Mouse (Mus musculus) embryo, embryonic 11 days (tissue): Measurements from ENCODE around the gene Dyrk1a.
"Not testable (repeated sequence)": the region's sequence is repeated elsewhere in the genome, so short reads cannot be mapped to it uniquely, and the experiment has no call there.

Experiments
- DNase-seq: peaks from one replicate; pipeline ENCODE4 v3.0.0-alpha.2; 2015

The Dyrk1a gene

DNA sequence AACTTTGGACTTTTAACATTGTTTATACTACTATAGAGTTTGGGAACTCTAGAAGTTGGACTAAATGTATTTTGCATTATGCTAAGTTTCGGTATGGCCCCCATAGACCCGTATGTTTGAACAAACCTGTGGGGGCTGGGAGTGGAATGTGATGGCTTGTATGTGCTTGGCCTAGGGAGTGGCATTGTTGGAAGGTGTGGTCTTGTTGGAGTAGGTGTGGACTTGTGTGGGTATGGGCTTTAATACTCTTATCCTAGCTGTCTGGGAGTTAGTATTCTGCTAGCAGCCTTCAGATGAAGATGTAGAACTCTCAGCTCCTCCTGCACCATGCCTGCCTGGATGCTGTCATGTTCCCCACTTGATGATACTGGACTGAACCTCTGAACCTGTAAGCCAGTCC lies 72.0 kb downstream of the Dyrk1a start:
- no peak for DNase-seq

DNA sequence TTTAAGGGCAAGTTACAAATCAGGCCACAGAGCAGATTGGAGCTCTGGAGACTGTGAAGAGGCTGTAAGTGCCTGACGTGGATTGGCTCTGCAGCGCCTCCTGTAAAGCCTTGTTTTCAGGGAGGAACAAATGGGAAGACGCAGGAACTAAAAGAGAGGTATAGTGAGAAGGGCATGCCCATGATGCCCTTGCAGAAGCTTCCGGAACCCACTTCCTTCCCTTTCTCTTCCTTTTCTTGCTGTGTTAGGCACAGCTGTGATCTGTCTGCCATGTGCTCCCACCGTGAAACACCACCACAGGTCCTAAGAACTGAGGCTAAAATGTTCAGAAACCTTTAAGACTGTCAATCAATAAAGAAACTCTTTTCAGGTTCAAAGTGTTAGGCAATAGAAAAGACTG lies 77.3 kb downstream of the Dyrk1a start:
- no peak for DNase-seq

DNA sequence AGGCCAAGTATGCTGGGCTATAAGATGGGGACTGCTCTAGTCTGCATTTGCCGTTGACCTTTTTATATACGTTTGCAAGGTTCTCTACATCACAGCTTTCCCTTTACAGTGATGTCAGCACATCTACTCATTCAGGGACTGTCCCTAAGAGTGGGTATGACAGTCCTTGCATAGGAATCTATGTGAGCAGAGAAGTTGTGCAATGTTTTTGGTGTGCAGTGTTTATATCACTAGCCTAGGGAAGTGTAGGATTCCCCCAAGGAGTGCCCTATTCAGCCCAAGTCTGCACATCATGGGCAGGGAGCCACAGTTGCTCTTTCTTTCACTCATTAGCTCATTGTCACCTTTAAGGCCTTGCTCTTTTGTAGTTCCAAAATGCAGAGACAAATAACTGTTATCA lies 78.1 kb downstream of the Dyrk1a start:
- DNase-seq = no peak

DNA sequence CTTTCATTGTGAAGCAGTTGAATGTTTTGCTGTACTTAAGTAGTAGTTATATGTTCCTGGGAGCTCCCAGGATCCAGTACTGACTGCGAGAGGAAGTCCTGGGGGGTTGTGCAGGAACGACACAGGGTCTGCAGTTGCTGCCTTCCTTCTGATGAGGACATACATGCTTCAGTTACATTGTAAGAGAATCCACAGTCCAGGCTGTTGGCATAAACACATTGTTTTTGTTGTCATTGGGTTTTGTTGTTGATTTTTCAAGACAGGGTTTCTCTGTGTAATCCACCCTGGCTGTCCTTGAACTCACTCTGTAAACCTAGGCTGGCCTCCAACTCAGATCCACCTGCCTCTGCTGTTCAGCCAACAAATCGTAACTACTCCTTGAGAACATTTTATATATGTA lies 80.1 kb downstream of the Dyrk1a start:
- DNase-seq = no peak

DNA sequence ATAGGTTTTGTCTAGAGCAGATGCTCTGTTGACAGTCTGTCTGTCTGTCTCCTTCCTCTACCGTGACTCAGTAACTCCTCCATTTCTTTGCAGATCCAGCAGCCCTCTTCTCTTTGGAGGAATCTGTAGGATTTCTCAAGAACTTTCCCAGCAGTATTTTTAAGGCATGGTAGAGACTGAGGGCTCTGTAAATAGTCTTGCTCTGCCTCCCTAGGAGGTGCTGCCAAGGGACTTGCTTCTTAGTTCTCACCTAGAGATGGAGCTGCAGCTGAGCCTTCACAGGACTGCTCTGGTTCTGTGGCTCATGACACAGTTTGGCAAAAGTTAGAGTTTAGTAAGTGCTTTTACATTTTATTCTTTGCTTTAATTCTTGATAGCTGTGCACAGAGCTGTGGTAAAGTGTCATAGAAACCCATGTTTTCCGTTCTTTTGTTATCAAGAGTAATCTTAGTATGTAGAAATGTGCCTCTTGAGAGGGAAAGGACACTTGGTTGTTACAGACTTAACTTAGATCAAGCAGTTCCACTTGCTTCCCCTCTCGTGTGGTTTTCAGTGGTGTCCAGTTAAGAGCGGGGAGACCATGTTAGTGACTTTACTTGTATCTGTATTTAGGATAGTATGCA lies 82.4 kb downstream of the Dyrk1a start:
- no peak for DNase-seq

DNA sequence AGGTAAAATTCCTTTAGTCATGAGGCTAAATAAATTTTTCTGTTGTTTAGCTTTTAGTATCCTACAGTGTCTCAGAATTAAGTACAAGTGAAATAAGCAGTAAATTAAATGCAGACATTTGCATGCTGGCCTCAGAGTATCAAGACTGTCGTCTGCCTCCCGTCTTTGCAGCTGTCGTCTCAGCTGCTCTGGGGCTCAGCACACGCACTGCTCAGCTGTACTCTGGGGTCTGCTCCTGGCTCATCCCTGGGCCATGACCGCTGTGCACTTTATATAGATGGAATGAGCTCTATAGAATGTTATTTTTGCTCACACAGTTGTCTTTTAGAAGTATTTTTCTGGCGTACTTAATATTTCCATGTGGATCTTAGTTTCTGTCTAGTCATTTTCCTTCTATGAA lies 85.3 kb downstream of the Dyrk1a start:
- no peak for DNase-seq

DNA sequence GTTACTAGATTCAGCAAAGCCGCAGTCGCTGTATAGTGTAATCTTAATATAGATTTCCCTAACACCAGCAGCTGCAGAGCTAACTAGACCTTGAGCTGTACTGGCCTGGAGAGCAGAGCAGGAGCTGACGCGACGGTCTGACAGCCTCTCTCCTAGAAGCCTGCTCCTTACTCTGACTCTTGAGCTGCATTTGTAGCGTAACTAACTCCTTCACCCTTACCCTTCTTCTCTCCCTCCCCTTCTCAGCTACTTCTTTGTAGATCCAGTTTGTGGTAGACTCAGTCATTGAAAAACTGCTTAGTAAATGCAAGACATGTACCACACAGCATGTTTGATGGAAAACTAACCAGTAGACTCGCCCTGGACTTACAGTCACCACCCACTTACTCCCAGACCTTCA lies 87.1 kb downstream of the Dyrk1a start:
- no peak for DNase-seq

DNA sequence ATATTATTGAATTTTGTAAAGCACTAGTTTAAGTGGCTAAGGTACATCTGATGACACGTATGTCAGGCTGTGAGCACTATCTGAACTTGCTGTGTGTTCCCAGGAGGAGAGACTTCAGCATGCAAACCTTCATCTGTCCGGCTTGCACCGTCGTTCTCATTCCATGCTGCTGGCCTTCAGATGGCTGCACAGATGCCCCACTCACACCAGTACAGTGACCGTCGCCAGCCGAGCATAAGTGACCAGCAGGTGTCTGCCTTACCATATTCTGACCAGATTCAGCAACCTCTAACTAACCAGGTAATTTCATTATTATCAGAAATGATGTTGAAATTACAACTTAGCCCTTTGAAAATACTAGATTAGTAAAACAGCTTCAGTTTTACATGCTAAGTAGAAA lies 89.6 kb downstream of the Dyrk1a start:
- DNase-seq = no peak

DNA sequence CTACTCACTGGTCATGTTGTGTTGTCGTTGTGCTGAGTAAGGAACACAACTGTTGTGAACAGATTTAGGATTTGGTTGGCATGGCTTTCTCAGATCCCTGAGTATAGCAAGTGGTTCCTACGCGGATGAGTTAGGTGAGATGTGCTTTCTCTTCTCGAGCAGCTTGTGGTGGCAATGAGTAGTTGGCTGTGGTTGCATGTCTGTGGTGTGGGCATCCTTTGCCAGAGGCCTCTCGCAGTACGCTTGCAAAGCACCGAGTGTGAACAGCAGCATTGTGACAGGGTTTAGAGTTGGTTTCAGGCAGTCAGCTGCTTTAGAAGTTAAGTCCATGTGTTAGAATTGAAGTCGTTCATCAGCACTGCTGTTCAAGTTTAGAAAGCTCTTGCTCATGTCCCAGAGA lies 90.4 kb downstream of the Dyrk1a start:
- DNase-seq = no peak

DNA sequence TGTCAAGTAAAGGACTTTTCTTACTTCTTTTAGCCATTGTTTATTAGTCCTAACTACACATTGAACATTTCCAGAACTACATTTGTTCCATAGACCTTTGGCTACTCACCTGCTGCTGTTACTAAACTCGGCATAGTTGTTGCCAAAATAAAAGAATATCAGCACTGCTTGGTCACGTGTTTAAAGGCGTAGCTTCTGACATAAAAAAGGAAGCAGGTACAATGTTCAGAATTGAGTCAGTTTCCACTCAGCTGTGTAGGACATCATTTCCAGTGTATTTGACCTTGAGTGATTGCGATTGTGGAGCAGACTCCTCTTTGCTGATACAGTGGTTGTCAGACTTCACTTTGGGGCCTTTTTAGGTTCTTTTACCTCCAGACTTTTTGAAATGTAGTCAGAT lies 97.7 kb downstream of the Dyrk1a start:
- no peak for DNase-seq

DNA sequence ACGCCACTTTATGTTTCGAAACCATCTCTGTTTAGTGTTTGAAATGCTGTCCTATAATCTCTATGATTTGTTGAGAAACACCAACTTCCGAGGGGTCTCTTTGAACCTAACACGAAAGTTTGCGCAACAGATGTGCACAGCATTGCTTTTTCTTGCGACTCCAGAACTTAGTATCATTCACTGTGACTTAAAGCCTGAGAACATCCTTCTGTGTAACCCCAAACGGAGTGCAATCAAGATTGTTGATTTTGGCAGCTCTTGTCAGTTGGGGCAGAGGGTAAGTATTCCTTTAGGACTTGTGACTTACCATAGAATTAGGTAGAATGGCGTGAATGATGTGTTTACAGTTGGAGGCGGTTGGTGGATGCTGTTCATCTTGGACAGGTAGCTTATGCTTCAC lies 101.5 kb downstream of the Dyrk1a start:
- no peak for DNase-seq

DNA sequence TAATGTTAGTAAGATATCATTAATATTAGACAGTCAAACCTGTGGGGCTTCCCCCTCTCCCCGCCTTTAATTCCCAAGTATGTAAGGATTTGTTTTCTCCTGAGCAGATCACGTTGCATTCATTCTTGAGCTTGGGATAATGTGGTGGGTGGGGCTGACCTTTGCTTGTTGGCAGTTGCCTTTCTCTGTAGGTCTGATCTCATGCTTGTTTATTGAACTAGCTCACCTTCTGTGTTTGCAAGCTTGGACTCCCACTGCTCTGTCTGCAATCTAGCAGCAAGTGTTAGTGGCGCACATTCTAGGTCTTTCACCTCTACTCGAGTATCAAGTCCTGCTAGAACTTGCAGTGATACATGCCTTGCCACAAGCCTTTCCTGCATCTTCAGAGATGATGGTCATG lies 111.1 kb downstream of the Dyrk1a start:
- no peak for DNase-seq

DNA sequence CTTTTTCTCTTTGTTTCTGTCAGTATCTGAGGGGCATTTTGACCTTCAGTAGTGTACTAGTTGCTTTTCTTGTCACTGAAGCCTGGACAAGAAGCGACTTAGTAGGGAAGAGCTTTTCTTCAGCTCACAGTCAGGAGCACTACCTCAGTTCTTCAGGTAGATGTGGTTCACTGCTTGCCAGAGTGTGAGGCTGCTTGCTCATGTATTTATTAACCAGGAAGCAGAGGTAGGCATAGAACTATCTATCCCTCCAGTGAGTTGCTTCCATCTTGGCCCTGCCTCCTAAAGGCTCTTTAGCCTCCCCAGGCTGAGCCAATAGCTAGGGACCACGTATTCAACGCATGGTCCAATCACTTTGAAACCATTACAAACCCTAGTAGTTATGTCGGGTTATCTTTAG lies 112.0 kb downstream of the Dyrk1a start:
- no peak for DNase-seq

DNA sequence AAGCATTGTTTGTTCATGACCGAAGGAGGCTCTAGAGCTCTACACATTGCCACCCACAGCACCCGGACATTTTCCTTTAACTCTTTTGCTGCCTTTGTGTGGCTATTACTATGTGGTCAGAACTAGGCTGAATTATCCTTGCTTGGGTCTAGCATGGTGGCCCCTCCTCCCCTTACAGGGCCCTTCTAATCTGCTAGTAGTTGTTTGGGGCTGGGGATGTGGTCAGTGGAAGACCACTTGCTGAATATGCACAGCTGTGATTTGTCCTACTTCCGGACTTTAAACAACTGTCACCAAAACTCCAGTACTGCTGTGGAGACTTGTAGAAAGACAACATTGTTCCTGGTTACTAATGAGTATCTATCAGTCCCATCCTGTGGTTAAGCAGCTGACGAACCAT lies 114.2 kb downstream of the Dyrk1a start:
- no peak for DNase-seq

DNA sequence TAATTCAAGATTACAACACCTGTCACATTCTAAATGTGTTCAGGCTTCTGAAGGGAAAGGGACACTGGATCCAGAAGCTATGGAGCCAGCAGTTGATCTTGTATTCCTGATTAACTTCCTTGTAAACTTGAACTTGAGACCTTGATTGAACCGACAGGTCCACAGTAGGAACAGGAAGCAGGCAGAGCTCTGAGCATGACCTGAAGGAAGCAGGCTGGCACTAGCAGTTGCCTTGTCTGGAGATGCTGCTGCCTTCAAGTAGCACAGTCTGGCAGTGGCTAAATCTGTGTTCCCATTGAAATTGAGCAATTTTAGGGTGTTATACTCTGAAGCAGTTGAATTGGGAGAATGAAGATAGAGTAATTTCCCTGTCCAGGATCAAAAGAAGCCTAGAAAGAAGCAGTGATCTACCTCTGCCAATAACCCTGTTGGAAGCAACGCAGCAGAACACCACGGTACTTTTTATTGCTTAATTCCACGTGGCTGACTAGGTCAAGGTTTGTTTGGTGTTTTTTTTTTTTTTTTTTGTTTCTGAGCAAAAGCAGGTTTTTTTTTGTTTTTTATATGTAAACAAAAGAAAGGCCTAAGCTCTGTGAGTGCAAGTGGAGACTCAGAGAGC lies 124.0 kb downstream of the Dyrk1a start:
- no peak for DNase-seq

DNA sequence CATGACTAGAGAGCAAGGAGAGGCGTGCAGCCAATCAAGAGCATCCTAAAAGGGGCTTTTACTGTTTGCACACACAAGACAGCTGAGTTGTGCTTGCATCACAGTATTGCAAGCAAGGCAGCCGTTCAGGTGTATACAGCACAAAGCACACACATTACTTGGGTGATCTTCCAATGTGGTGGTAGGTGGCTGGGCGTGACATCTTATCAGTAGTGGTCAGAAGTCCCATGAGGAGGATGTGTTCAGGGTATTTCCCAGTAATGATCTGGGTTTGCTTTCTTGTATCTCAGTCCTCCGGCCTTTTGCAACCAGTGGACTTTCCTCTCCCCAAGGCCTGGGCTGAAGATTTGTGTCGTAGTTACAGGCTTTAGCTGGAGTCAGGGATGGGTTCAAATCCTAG lies 127.7 kb downstream of the Dyrk1a start:
- DNase-seq = no peak

DNA sequence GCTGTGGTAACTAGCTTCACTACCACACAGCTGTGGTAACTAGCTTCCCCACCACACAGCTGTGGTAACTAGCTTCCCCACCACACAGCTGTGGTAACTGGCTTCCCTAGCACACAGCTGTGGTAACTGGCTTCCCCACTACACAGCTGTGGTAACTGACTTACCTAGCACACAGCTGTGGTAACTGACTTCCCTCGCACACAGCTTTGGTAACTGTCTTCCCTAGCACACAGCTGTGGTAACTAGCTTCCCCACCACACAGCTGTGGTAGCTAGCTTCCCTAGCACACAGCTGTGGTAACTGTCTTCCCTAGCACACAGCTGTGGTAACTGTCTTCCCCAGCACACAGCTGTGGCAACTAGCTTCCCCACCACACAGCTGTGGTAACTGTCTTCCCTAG lies 128.4 kb downstream of the Dyrk1a start:
- DNase-seq = not testable (repeated sequence)

DNA sequence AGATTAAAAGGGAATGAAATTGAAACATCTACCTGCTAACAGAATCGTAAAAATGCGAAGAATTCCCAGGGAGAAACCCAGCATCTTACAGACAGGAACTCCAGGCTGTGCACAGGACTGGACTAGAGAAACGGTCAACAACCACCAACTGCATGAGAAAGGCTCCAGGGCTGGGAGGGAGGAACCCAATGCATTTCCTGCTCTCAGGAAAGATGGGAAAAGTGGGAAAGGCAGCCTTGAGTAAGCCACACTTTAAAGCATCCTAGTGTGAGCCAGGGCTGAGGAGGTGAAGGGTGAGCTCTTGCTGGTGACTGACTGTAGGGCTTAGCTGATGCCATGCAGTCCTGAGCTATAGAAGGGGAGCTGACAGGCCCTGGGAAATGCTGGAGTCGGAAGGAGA lies 131.3 kb downstream of the Dyrk1a start:
- no peak for DNase-seq

DNA sequence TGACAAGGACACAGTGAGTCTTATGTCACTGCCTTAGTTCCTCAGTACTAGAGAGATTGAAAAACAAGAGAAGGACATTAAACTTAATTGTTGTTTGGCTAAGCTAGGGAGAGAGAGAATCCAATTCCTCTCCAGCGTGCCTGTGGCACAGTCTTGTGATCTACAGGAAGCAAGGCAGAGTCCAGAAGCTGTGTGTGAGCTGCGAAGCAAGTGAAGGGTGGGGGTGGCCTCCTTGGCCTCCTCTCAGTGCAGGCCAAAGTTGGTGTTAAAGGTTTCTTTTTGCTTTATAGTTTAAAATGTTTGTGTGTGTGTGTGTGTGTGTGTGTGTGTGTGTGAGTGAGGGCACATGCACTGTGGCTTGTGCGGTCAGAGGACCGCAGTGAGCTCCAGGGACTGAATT lies 132.2 kb downstream of the Dyrk1a start:
- DNase-seq = no peak

DNA sequence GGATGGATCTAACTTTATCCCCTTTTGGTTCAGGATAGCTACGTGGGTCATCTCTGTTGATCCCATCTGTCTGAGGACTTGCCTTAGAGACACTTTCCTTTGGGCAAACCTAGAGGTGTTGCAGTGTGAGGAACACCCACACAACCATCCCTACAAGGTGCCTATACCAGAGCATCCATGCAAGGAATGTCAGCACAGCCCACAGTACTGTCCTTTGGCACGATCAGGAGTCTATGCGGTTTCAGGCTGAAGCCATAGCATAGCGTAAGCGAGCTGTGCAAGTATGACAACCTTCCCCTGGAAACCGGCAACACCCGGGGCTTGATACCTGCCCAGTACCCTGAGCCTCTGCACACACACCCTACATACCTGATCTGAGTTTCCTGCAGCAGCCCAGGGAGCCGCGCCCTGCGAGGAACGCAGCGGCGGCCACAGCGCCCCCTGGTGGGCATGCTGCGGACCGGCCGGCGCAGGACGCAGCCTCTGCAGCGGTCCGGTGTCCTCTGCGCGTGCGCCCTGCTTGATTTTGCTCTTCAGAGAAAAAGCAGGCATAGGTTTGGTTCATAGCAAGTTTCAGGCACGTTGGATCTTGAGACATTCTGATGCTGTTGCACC lies 143.8 kb downstream of the Dyrk1a start:
- DNase-seq = peak; percentile 89

DNA sequence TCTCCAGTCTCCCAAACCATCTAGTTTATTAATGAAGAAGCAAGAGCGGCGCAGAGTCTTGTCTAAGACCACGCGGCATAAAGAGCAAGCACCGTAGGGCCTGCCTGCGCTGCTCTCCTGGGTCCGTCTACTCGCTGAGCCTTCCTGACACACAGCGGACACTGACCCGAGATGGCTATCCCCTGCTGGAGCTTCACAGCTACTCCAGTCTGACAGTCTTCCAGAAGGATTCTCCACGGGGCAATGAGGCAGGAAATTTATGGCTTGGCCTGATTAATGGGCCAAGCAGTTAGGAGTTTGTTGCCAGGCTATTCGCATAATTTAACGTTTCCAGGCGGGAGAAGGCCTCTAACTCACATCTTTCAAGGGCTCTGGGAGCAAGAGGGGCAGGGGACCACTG lies 144.7 kb downstream of the Dyrk1a start:
- peak; percentile 42 for DNase-seq

DNA sequence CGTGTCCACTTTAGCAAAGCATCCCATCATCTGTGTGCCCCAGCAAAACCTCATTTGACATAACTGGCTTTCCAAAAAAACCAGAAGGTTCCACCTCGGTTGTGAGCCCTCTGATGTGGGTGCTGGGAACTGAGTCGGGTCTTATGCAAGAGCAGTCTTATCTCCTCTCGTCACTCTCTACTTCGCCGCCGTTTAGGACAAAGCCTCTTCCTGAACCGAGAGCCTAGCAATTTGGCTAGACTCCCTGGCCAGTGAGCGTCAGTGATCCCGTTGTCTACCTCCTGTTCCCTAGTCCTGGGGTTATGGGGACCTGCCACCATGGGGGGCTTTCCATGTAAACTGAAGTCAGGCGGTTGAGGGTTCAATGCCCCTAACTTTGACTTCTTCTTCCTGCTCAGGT lies 147.2 kb downstream of the Dyrk1a start:
- no peak for DNase-seq

DNA sequence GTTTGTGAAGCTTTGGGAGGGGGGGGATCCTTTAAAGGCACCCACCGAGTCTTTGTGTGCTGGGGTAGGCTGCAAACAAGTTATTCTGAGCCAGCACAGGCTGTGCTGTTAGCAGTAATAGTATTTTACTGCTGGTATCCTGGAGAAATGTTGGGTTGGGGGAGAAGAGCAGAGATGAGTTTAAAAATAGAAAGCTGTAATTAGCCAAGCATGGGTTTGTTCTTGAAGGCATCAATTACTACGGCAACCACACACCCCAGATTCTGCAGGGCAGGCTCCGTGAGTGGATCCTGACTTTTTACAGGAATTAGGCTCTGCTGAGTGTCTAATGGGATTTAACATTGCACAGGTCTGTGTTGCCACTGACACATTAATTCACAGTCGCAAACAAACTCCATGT lies 149.1 kb downstream of the Dyrk1a start:
- no peak for DNase-seq

DNA sequence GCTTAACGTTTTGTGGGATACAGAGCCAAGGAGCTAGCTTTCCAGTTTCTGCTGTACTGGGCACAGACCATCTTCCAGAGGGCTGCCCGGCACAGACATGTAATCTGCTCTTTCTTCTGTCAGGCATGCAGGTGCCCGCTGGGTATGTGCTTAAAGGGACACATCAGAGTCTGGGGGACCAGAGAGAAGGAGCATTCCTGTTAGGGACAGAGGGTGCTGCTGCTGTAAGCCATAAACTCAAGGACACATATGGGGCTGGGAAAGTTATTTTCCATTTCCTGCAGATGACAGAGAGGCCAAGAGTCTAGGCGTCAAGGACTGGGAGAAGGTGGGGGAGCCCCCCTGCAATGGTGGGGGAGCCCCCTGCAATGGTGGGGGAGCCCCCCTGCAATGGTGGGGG lies 149.7 kb downstream of the Dyrk1a start:
- no peak for DNase-seq
